In genomic region chr5:66455271-66455670, GRCm38 (mm10) we compare ENCODE assay signal across 26 mouse cellular contexts.
DNase-seq lines count a peak whose midpoint lies in the region; ATAC-seq lines count a peak whose summit lies in the region.
"Had no signal": no experiment of that assay in that cellular context is flagged by ENCODE, and none has a peak within 500 bp of the region (broad histone marks: within the 10 kb centered on the region; RNA-seq: fewer than 3 reads in every experiment).

No protein-coding gene starts in this region.

- peaks cover 4% of the 10 kb centered on the region for H3K4me1 ChIP-seq in kidney, embryonic 16.5 days (ENCODE audit: insufficient read depth, low read length)
- H3K4me1 ChIP-seq: midbrain, embryonic 10.5 days; neural tube, embryonic 12.5 days had no signal

- no peaks in the 10 kb centered on the region for H3K27me3 ChIP-seq in kidney, embryonic 16.5 days (ENCODE audit: insufficient read depth, low read length)
- H3K27me3 ChIP-seq: forebrain, embryonic 12.5 days; heart, embryonic 15.5 days; limb, embryonic 15.5 days; liver, embryonic 15.5 days; neural tube, embryonic 12.5 days had no signal

- H3K9me3 ChIP-seq in kidney, embryonic 16.5 days (ENCODE audit: low read length): no peaks in the 10 kb centered on the region
- H3K9me3 ChIP-seq: forebrain, embryonic 12.5 days; heart, embryonic 15.5 days; limb, embryonic 10.5 days; limb, embryonic 15.5 days; liver, embryonic 15.5 days; midbrain, embryonic 10.5 days; neural tube, embryonic 12.5 days had no signal

- ATAC-seq in kidney, embryonic 16.5 days (ENCODE audit: low FRiP score, low TSS enrichment): no peak
- ATAC-seq: forebrain, postnatal 0 days had no signal

- no peak overlapping the region for H3K4me3 ChIP-seq in kidney, embryonic 16.5 days (ENCODE audit: low read length)
- H3K4me3 ChIP-seq: erythroblast, embryonic 14.5 days; forebrain, embryonic 12.5 days; heart, embryonic 15.5 days; limb, embryonic 10.5 days; limb, embryonic 15.5 days; liver, embryonic 15.5 days; midbrain, embryonic 10.5 days; myocyte; neural tube, embryonic 12.5 days had no signal

- no peak overlapping the region for H3K4me2 ChIP-seq in kidney, embryonic 16.5 days (replicated peaks; ENCODE audit: low read depth, low read length)
- H3K4me2 ChIP-seq: forebrain, embryonic 12.5 days; heart, embryonic 15.5 days; limb, embryonic 15.5 days; liver, embryonic 15.5 days; lung, embryonic 14.5 days; neural tube, embryonic 12.5 days had no signal

- no peak overlapping the region for H3K9ac ChIP-seq in kidney, embryonic 16.5 days (replicated peaks; ENCODE audit: low read length)
- H3K9ac ChIP-seq: forebrain, embryonic 12.5 days; forebrain, postnatal 0 days; heart, embryonic 15.5 days; limb, embryonic 15.5 days; liver, embryonic 15.5 days; lung, embryonic 14.5 days; neural tube, embryonic 12.5 days had no signal

- WGBS in kidney, embryonic 16.5 days: 91% methylated on average over 5 of the region's 5 CpGs

- DNase-seq in adrenal gland, adult 2 months: peak; percentile 37
- no peak for DNase-seq in adrenal gland, postnatal 4 days (ENCODE audit: low spot score in 2 of 2)
- peak; percentile 68 for DNase-seq in kidney, adult 11 months
- peak; percentile 56 to 79 for DNase-seq in kidney, postnatal 25 days
- no peak for DNase-seq in kidney, postnatal 10 days
- DNase-seq in gastrocnemius, postnatal 14 days: no peak
- DNase-seq: cerebellum, adult 11-12 months; cerebellum, postnatal 14 days; forebrain, postnatal 0 days; layer of hippocampus, adult 9-11 months; lung, embryonic 14.5 days; lung, postnatal 14 days; right cerebral cortex, adult 18-20 months; spleen, adult 18-20 months; thymus, postnatal 14 days had no signal

- no peak overlapping the region for H3K27ac ChIP-seq in kidney, embryonic 16.5 days (ENCODE audit: low read length)
- H3K27ac ChIP-seq: forebrain, embryonic 12.5 days; heart, embryonic 15.5 days; limb, embryonic 10.5 days; limb, embryonic 15.5 days; liver, embryonic 15.5 days; midbrain, embryonic 10.5 days; neural tube, embryonic 12.5 days had no signal

- peaks cover 15% of the 10 kb centered on the region for H3K36me3 ChIP-seq in kidney, embryonic 16.5 days (ENCODE audit: insufficient read depth, low read length)
- H3K36me3 ChIP-seq: G1E; heart, embryonic 15.5 days; liver, embryonic 15.5 days had no signal

- intact Hi-C loops in gastrocnemius, postnatal 14 days (cut with DNase I; ENCODE audit: low total_unique reads): no loop called here

Comparison
In these comparisons a context has a peak if more than half of its experiments do, and no peak if none do; other contexts are left out.
1. DNase-seq: peak in adrenal gland, adult 2 months (single experiment), kidney, adult 11 months (single experiment) and kidney, postnatal 25 days (2 of 2); none in adrenal gland, postnatal 4 days (0 of 2), kidney, postnatal 10 days (single experiment) and gastrocnemius, postnatal 14 days (single experiment).